Mouse (Mus musculus) spleen, adult 2 months (tissue): ENCODE results near the gene Itga3.

Experiments
- CTCF ChIP-seq: fragments of 200-500 bp; IDR thresholded peaks from 2 replicates; pipeline ENCODE4 v1.5.1; 2011; ENCODE audit warnings: mild to moderate bottlenecking, inconsistent platforms; ENCODE audit not compliant: insufficient read depth, insufficient read length, insufficient replicate concordance; ENCODE audit errors: extremely low read depth
- POLR2A ChIP-seq: fragments of 200-500 bp; IDR thresholded peaks from 2 replicates; pipeline ENCODE4 v1.6.1; 2011; ENCODE audit warnings: low read depth, low read length, inconsistent platforms

- no peak for TF ChIP-seq CTCF
- TF ChIP-seq POLR2A, result no peak
Observed at GRCm38 (mm10) chr11:95012075-95012474, 64.5 kb downstream of the Itga3 start.
